Mouse (Mus musculus): ENCODE measurements at regions not wholly inside any gene's neighbourhood (a gene's known extent, or its start where the extent isn't known, plus 50 kb on each side); places are given as distances from the start of the nearest gene placed in this dataset.

GRCm38 (mm10) chr2:56025059-56025458, 589.3 kb downstream of the Kcnj3 start:
- DNase-seq = peak; percentile 67 to 73

DNA sequence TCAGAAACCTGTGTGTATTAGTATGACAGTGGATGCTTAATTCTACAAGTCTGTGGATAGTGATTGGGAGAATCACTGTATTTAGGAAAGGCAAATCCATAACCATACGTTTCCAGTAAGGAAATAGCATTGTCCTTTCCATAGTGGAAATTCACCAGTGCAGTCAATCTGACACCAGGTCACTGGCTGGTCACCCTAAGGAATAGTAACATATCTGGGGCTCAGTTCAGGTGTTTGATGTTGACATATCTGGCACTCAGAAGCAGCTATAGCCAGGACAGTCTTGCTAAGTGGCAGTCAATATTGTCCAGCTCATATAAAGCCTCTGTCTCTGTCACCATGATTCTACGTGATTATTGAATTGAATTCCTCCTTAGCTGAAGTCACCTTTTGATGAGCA, 593.2 kb downstream of the Kcnj3 start:
- no peak for DNase-seq
